ENCODE assay signal across 8 mouse cellular contexts in the genomic region with DNA sequence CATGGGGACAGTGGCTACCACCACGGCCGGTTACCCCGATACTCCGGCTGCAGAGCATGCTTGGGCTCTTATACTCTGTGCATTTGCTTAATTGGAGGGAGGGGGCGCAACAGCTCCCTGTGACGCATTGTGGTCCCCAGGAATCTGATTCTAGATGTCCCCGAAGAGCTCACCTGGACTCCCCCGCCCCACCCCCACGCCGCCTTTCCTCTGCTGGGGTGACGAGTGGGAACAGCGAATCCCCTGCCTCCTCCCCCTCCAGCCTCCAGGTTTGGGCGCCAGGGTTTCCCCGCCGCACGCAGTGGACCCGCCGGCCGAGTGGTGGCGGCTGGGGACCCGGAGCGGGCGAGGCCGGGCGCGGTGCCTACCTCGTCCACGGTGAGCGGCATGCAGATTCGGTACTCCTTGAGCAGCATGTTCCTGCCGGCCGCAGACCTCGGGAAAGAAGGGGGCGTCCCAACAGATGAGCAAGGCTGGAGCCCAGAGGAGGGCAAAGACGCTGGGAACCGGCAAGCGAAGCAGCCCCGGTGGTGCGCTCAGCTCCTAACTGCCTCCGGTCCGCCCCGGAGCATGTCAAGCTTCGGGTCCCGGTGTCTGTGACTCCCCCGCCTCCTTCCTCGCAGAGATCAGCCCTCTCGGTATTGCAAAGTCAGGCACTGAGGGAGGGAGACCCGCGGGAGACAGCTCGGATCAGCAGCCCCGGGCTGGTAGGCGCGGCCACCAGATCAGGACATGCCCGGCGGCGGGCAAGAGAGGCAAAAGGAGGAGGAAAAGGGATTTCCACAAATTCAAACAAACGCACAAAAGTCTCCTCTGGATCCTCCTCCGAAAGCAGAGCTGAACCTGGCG. TPM values are rescaled to one million over a fixed set of nuclear protein-coding genes. Genes with fewer than 3 reads are reported as not detected.
DNase-seq lines count a peak whose midpoint lies in the region; ATAC-seq and TF ChIP-seq lines count a peak whose summit lies in the region.

No protein-coding gene starts in this region.

- peak overlapping the region; percentile 95 for H3K4me3 ChIP-seq in embryonic fibroblast, embryonic 13.5 days (ENCODE audit: insufficient read depth, low read length)
- peak overlapping the region; percentile 85 for H3K4me3 ChIP-seq in heart, embryonic 10.5 days
- H3K4me3 ChIP-seq in kidney, embryonic 15.5 days (replicated peaks), result peak overlapping the region; percentile 85
- H3K4me3 ChIP-seq in midbrain, postnatal 0 days (ENCODE audit: low read depth, low read length), result peak overlapping the region; percentile 90

- ATAC-seq in monocyte, adult 5-6 weeks (replicated peaks; ENCODE audit: insufficient number of reproducible peaks, low FRiP score, low TSS enrichment, poor library complexity, severe bottlenecking), result no peak
- ATAC-seq in kidney, embryonic 15.5 days (replicated peaks; ENCODE audit: low FRiP score), result peak; percentile 53
- peak; percentile 42; the same call in 1 of the 2 replicates for ATAC-seq in midbrain, postnatal 0 days (ENCODE audit: low FRiP score)

- no peak for TF ChIP-seq CTCF in embryonic fibroblast, embryonic 13.5 days (IDR thresholded peaks at IDR 0.05; ENCODE audit: borderline replicate concordance, insufficient read depth, low read length)
- TF ChIP-seq CTCF in midbrain, postnatal 0 days (IDR thresholded peaks at IDR 0.05), result no peak; the same call in 1 of the 2 replicates

- no peaks in the 10 kb centered on the region for H3K9me3 ChIP-seq in heart, embryonic 10.5 days
- H3K9me3 ChIP-seq in kidney, embryonic 15.5 days (replicated peaks), result no peaks in the 10 kb centered on the region
- no peaks in the 10 kb centered on the region for H3K9me3 ChIP-seq in midbrain, postnatal 0 days (ENCODE audit: low read length)

- H3K9ac ChIP-seq in kidney, embryonic 15.5 days, result peak overlapping the region; percentile 90
- H3K9ac ChIP-seq in midbrain, postnatal 0 days (replicated peaks; ENCODE audit: low read length, poor library complexity, severe bottlenecking), result peak overlapping the region; percentile 66

- TF ChIP-seq POLR2A in embryonic fibroblast, embryonic 13.5 days (IDR thresholded peaks at IDR 0.05; ENCODE audit: low read depth, low read length), result no peak

- DNase-seq in monocyte, adult 2 months (ENCODE audit: low read depth in 1 of 2, low spot score in 2 of 2), result peak; percentile 19 to 23
- DNase-seq in heart, embryonic 10.5 days (ENCODE audit: low spot score), result peak; percentile 87
- DNase-seq in liver, result peak; percentile 80
- DNase-seq in midbrain, postnatal 0 days (ENCODE audit: low spot score), result peak; percentile 45
- DNase-seq in spleen, postnatal 4 days (ENCODE audit: low spot score in 2 of 2), result peak; percentile 75 to 91

- H3K36me3 ChIP-seq in heart, embryonic 10.5 days, result no peaks in the 10 kb centered on the region
- no peaks in the 10 kb centered on the region for H3K36me3 ChIP-seq in kidney, embryonic 15.5 days
- no peaks in the 10 kb centered on the region for H3K36me3 ChIP-seq in midbrain, postnatal 0 days (ENCODE audit: insufficient read depth, low read length)

- peak overlapping the region; percentile 80 for H3K27ac ChIP-seq in embryonic fibroblast, embryonic 13.5 days (ENCODE audit: insufficient read depth, low read length)
- peak overlapping the region; percentile 92 for H3K27ac ChIP-seq in heart, embryonic 10.5 days
- peak overlapping the region; percentile 97 for H3K27ac ChIP-seq in kidney, embryonic 15.5 days
- peak overlapping the region; percentile 55 for H3K27ac ChIP-seq in midbrain, postnatal 0 days (ENCODE audit: low read depth, low read length)

- H3K4me1 ChIP-seq in embryonic fibroblast, embryonic 13.5 days (ENCODE audit: control insufficient read depth, insufficient read depth, low read length), result peaks cover 6% of the 10 kb centered on the region
- H3K4me1 ChIP-seq in heart, embryonic 10.5 days, result peaks cover 22% of the 10 kb centered on the region
- peaks cover 38% of the 10 kb centered on the region for H3K4me1 ChIP-seq in kidney, embryonic 15.5 days
- peaks cover 6% of the 10 kb centered on the region for H3K4me1 ChIP-seq in midbrain, postnatal 0 days (ENCODE audit: insufficient read depth, low read length)

- H3K4me2 ChIP-seq in kidney, embryonic 15.5 days, result peak overlapping the region; percentile 90
- peak overlapping the region; percentile 71 for H3K4me2 ChIP-seq in midbrain, postnatal 0 days (ENCODE audit: low read depth, low read length, poor library complexity, severe bottlenecking)

- H3K27me3 ChIP-seq in heart, embryonic 10.5 days (ENCODE audit: insufficient read depth, poor library complexity, severe bottlenecking), result no peaks in the 10 kb centered on the region
- H3K27me3 ChIP-seq in kidney, embryonic 15.5 days, result no peaks in the 10 kb centered on the region
- no peaks in the 10 kb centered on the region for H3K27me3 ChIP-seq in midbrain, postnatal 0 days (ENCODE audit: insufficient read depth, low read length)

- WGBS in heart, embryonic 10.5 days, result under 1% methylated on average over 59 of the region's 59 CpGs
- under 1% methylated on average over 59 of the region's 59 CpGs for WGBS in kidney, embryonic 15.5 days
- whole genome bisulfite sequencing in midbrain, postnatal 0 days, result under 1% methylated on average over 58 of the region's 59 CpGs

RNA-seq across cellular contexts. Expression of a gene that starts 0.8 kb away (rescaled TPM):
- total RNA-seq in monocyte, adult 5-6 weeks (2017), result 18.5 to 57.1 TPM (median 24.2 TPM) in 3 replicates
- polyA plus RNA-seq in embryonic fibroblast, embryonic 13.5 days (2011; ENCODE audit: insufficient read length, low read depth, missing spikeins), result 19.8 and 24.0 TPM in 2 replicates
- 6.6 and 11.6 TPM in 2 replicates for polyA plus RNA-seq in heart, embryonic 10.5 days (2016; fragmentation: Nextera tagmentation; extraction: Ambion mirVana)
- 21.3 and 21.5 TPM in 2 replicates for polyA plus RNA-seq in kidney, embryonic 15.5 days (2015; fragmentation: Nextera tagmentation; extraction: Ambion mirVana)
- total RNA-seq in midbrain, postnatal 0 days (2014; rRNA removed), result 54.8 and 56.5 TPM in 2 replicates
- polyA plus RNA-seq in midbrain, postnatal 0 days (2015; fragmentation: Nextera tagmentation; extraction: Ambion mirVana), result 50.5 and 54.0 TPM in 2 replicates

RNA-seq across cellular contexts. Expression of a gene that starts 9.5 kb away (rescaled TPM):
- total RNA-seq in monocyte, adult 5-6 weeks (2017), result 79.8 to 93.6 TPM (median 87.8 TPM) in 3 replicates
- 95.9 and 105 TPM in 2 replicates for polyA plus RNA-seq in embryonic fibroblast, embryonic 13.5 days (2011; ENCODE audit: insufficient read length, low read depth, missing spikeins)
- 191 and 223 TPM in 2 replicates for polyA plus RNA-seq in heart, embryonic 10.5 days (2016; fragmentation: Nextera tagmentation; extraction: Ambion mirVana)
- 178 and 184 TPM in 2 replicates for polyA plus RNA-seq in kidney, embryonic 15.5 days (2015; fragmentation: Nextera tagmentation; extraction: Ambion mirVana)
- 39.6 and 49.4 TPM in 2 replicates for total RNA-seq in midbrain, postnatal 0 days (2014; rRNA removed)
- polyA plus RNA-seq in midbrain, postnatal 0 days (2015; fragmentation: Nextera tagmentation; extraction: Ambion mirVana), result 150 and 156 TPM in 2 replicates

Comparison
In these comparisons a context has a peak if more than half of its experiments do, and no peak if none do; other contexts are left out.
1. DNase-seq: peak in every context shown above with its lines; median percentile 87 in heart, embryonic 10.5 days; 83 in spleen, postnatal 4 days; 80 in liver; 45 in midbrain, postnatal 0 days; 21 in monocyte, adult 2 months.